Mouse (Mus musculus): Measurements from ENCODE around the gene Tmem178b.

DNA sequence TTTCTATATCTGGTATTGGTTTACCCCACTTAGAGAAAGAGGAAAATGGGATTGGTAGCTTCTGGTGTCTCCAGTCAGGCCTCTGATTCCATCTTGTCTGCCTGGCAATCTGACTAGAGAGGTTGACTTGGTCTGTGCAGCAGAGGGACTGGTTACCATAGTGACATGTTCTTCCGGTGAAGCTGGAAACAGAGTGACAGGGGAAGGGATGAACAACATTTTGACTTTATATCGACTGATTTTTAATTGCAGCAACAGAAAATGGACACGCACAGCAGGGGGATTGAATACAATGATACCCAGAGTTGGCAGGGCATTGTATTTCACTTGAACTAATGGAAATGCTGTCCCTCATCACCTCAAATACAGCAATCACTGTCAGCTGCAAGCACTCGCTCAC lies 2.1 kb downstream of the Tmem178b start:
- TF ChIP-seq GATA1 (IDR thresholded peaks at IDR 0.05; ENCODE audit: low read length) (no peak), TAL1 (IDR thresholded peaks at IDR 0.05; ENCODE audit: low read length) (no peak)
